Mouse (Mus musculus) layer of hippocampus, adult 9-10 months (tissue): ENCODE measurements around the gene Galr2.

Experiments used
- DNase-seq: peaks from one replicate; pipeline ENCODE4 v3.0.0; 2022; ENCODE audit warnings: low spot score

The Galr2 gene

DNA sequence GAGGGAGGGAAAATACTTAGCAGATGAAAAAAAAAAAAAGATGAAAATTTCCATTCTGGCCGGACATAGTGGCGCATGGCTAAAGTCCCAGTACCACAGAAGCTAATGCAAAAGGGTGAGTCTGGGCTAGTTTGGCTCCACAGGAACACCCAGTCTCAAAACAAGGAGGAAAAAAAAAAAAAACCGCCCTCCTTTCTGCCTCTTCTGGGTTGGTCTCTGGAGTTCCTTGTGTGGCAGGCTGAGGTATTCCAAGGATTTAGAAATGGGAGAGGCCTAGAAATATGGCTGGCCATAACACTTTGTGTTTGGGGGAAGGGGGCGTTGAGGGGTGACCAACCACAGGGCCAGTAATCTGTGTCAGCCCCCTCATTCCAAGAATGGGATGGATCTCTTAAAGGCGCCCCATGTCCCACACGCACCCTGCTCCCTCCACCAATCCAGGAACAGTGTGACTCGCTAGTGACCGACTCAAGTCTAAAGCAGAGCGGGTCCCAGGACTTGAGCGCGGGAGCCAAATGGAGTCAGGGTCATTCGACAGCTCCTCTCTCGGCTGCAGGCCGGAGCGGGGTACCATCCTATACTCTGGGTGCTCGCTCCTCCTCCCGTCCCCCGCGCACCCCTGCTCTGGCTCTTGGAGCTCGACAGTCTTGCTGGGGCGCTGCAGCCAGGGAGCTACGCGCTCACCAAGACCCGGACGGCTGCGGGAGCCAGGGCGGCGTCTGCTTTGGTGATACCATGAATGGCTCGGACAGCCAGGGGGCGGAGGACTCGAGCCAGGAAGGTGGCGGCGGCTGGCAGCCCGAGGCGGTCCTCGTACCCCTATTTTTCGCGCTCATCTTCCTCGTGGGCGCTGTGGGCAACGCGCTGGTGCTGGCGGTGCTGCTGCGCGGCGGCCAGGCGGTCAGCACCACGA, at the start of gene Galr2:
TSS of gene Galr2 (plus strand) at position 189 of the 913 bp plus-strand sequence.
- DNase-seq: no peak

- DNase-seq: no peak
These were observed 48.3 kb upstream of the Galr2 start for GRCm38 (mm10) chr11:116232427-116232826.

DNA sequence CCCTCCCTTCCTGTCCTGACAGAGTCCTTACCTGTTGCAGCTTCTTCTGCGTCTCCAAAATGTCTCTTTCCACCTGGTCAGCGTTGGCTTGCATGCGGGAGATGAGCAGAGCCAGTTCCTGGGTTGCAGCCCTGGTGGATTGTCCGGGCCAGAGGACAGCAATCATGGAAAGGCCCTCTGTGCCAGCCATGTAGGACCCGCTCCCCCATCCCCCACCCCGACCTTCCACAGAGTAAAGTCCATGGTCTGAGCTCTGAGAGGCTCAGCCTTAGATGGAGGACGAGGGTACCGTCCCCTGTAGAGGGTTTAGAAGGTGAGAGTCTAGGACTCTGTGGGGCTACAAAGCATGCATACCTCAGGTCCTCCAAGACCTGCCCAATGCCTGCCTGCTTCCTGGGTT, 45.8 kb upstream of the Galr2 start:
- no peak for DNase-seq

GRCm38 (mm10) chr11:116237742-116238395, 42.9 kb upstream of the Galr2 start, which contains the start of gene Evpl:
Gene Evpl, minus strand, starts transcription at chr11:116238077.
- DNase-seq: no peak

DNA sequence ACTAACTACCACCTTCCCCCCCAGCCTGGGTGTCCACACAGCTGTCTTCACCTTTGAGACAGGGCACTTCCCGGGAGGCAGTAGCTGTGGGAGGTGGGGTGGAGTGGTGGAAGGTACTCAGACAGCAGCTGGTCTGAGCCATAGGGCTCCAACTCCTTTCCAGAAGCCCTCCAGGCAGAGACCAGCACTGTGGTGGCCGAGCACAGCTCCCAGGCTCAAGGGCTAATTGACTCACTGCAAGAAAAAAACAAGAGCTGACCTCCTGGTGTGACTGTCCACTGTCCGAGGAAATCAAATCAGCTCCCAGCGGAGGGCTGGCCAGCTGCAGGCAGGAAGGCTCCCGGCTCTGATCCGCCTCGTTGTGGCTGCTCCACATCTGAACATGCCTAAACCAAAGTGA, 40.9 kb upstream of the Galr2 start:
- DNase-seq: no peak

DNA sequence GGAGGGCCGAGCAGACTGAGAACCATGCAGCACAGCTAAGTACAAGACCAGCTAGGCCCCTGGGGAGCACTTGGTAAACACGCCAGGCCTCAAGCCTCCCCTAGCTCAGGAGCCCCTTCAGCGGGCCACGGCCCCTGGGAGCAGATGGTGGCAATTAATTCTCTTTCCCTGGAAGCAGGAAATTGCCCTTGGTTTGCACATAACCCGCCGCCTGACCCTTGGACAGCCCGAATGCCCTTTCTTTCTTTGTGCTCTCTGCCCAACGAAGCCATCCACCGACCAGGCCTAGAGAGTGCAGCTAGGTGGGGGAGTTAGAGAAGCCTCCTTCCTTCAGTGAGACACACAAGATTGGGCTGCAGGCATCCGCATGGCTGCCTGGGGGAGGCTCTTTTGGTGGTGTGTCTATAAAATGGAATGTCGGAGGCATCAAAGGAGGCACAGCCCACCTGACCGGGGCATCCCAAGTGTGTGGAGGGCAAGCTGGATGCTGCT, 38.9 kb upstream of the Galr2 start:
- DNase-seq: no peak

GRCm38 (mm10) chr11:116244580-116244979, 36.2 kb upstream of the Galr2 start:
- DNase-seq: no peak

DNA sequence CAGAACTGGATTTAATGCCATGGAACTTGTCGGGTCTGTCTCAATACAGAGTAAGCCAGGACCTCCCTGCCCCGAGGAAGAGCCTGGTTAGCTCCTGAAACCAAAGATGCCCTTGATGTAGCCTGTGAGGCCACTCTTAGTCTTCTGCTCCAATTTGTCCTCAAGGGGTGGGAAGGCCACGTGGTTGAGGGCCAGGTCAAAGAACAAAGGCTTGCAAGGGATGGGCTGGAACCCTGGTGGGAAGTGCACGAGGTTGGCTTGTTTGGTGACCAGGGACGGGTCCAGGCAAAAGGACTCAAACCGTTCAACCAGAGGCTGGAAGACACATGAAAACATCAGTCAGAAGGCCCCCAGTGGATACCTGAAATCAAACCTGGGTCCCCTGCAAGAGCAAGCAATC, 35.1 kb upstream of the Galr2 start:
- DNase-seq: no peak

- no peak for DNase-seq
These were observed 33.1 kb upstream of the Galr2 start for GRCm38 (mm10) chr11:116247502-116248222.

GRCm38 (mm10) chr11:116250898-116251297, 29.8 kb upstream of the Galr2 start:
- no peak for DNase-seq

DNA sequence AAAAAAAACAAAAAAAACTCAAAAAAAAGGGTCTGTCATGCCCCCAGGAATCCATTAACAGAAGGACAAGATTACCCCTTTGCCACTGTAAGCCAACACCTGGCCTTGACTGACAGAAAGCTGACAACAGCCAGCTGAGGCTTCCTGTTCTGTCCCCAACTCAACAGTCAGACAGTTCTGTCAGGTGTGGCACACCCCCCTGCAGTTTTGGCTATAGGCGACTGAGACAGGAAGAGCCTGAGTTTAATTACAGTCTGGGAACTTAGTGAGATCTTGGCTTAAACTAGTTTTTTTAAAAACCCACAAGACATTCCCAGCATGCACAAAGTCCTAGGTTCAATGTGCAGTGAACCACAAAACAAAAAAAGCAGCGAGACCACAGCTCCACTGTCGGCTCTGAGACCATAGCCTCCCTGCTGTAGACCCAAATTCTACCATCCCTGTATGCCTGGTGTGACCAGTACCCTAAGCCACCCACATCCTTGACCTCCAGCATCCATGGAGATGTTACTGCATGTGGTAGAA, 27.6 kb upstream of the Galr2 start:
- no peak for DNase-seq

DNA sequence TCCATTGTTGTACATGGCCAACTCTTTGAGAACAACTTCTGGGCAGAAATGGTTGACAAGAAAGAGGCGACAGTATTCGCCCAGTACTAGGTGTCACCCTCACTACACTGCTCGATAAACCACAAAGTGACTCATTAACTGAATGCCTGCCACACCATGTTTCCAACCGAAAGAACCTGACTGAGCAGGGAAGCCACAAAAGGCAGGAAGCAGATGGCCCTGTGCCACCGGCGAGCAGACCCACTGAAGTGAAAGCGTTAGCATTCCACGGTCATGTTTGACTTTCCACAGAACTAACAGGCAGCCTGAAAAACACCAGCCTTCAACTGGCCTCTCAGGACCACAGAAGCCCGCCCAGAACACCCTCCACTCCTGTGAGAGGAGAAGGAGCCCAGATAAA, 26.1 kb upstream of the Galr2 start:
- DNase-seq: no peak

- DNase-seq: no peak
These were observed 25.4 kb upstream of the Galr2 start for GRCm38 (mm10) chr11:116255090-116255981.

- DNase-seq: no peak
These were observed 24.6 kb upstream of the Galr2 start for GRCm38 (mm10) chr11:116255982-116256675.

DNA sequence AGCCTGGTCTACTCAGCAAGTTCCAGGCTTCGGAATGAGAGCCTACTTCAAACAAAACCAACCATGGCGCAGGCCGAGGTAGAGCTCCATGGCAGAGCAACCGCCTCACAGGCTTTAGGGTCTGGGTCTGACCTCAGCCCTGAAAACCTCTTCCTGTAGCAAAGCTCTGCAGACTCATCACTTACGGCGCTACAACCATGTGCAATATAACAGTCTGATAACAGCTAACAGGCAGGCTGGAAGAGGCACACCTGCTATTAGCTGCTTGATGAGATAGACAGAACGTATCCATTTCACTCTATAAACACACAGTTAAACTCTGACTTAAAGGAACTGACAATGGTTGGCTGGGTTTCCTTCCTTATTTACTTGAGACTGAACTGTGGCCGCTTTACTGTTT, 21.3 kb upstream of the Galr2 start:
- no peak for DNase-seq

GRCm38 (mm10) chr11:116260259-116260658, 20.5 kb upstream of the Galr2 start:
- no peak for DNase-seq

DNA sequence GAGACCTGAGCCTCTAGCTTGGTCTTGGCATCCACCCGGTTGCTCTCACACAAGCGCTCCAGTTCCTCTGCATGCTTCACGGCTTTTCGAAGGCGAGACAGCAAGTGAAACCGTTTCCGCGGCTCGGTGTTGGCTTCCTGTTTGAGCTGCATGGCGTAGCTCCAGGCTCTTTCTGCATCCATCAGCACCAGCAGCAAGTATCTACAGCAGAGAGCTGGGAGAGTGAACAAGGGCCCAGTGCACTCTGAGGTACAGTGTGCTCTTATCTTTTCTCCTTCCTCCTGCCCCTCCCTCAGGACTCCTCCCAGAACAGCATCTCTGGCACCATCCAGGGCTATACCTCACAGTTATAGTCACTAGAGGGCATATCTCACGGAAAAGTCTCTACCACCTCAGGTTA, 15.4 kb upstream of the Galr2 start:
- DNase-seq: no peak

DNA sequence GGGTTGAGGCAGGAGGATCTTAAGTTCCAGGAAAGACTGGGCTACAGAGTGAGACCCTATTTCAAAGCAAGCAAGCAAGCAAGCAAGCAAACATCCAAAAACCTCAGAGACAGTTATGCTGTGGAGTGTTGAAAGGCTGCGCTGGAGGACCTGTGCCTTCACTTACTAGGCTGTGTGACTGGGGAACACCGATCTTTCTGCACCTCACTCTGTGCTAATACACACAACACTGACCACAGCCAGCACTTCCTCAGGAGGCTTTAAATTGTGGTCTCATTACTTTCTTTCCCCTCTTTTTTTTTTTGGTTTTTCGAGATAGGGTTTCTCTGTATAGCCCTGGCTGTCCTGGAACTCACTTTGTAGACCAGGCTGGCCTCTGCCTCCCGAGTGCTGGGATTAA, 14.9 kb upstream of the Galr2 start:
- no peak for DNase-seq

DNA sequence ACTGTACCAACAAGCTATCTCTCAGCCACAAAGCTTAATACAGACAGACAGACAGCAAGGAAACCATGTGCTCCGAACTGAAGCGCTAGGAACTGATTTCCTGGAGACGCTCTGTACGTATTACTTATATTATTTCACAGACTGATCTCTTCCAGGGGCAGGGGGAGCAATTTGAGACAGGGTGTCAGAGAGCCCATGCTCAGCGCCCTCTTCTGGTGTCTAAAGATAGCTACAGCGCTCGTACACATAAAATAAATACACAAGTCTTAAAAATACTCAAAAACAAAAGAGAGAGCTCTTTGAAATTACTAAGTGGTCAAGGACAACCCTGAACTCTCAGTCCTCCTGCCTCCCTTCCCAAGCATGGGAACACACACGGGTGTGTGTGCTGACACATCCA, 13.1 kb upstream of the Galr2 start:
- DNase-seq: no peak

GRCm38 (mm10) chr11:116268313-116268712, 12.4 kb upstream of the Galr2 start:
- no peak for DNase-seq

GRCm38 (mm10) chr11:116269560-116269959, 11.2 kb upstream of the Galr2 start:
- DNase-seq: no peak
